Mouse (Mus musculus) cerebellum, adult 2 months (tissue): ENCODE data around the gene Rab10. TPM values are rescaled to one million over a fixed set of nuclear protein-coding genes. Genes with fewer than 3 reads are reported as not detected.

Source experiments
- DNase-seq, 2 experiments: peaks; one replicate each; pipeline ENCODE4 v3.0.0; 2021
- H3K27ac ChIP-seq: fragments of 200-500 bp; 2 replicates; pipeline ENCODE4 v1.5.1; 2012; ENCODE audit warnings: low read length, control low read depth, inconsistent platforms; ENCODE audit not compliant: insufficient read depth
- H3K27me3 ChIP-seq: fragments of 200-500 bp; 2 replicates; pipeline ENCODE4 v1.6.1; 2012; ENCODE audit warnings: inconsistent platforms, mild to moderate bottlenecking, low read length, moderate library complexity; ENCODE audit not compliant: control insufficient read depth, insufficient read depth
- H3K4me1 ChIP-seq: fragments of 200-500 bp; 2 replicates; pipeline ENCODE4 v1.6.1; 2011; ENCODE audit warnings: low read length; ENCODE audit not compliant: control insufficient read depth, insufficient read depth
- H3K4me3 ChIP-seq: fragments of 200-500 bp; replicated peaks from 2 replicates; pipeline ENCODE3; 2011; ENCODE audit warnings: mild to moderate bottlenecking, low read depth, low read length, control low read depth; ENCODE audit not compliant: insufficient read depth
- CTCF ChIP-seq: fragments of 200-500 bp; IDR thresholded peaks from 2 replicates; pipeline ENCODE4 v1.5.1; 2011; ENCODE audit warnings: low read depth, mild to moderate bottlenecking, control low read depth, low read length, moderate library complexity, borderline replicate concordance; ENCODE audit not compliant: insufficient read depth
- POLR2A ChIP-seq: fragments of 200-500 bp; IDR thresholded peaks from 2 replicates; pipeline ENCODE4 v1.6.1; 2011; ENCODE audit warnings: low read length, control low read depth, borderline replicate concordance; ENCODE audit not compliant: insufficient read depth
- WGBS: fragments of 180-500 bp; shearing (Covaris S2); methylation state at CpG from one replicate; pipeline ENCODE4 v1.1.7; 2018; 5-methylcytosine and 5-hydroxymethylcytosine counted together
- polyA plus RNA-seq: library from polyadenylated mRNA; depleted of rRNA; stranded (reverse); fragments of >200 nt; gene quantifications from 2 replicates; pipeline ENCODE4 v1.2.3, GENCODE M21; 2012

Gene Rab10
- polyA plus RNA-seq, 1 experiment, result 96.6 TPM

DNA sequence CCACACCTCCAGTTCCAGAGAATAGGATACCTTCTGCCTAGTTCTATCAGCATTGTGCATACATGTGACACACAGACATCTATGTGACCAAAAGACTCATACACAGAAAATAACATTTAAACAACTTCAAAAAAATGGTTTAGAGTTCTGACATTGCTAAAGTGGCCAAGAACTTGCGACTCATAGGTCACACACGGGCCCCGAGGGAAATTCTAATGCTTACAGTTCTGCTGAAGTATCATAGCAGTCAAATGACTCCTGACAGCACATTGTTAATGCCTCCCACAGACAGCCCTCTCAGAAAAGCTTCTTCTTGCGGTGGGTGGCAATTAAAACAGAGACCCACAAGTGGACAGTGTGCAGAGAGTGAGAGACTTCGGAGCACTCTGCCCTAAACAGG lies 35.3 kb upstream of the Rab10 start:
- TF ChIP-seq POLR2A (no peak), CTCF (no peak)
- 79% methylated on average over 5 of the region's 5 CpGs for WGBS
- no peak for DNase-seq
- no peaks in the 10 kb centered on the region; the same call in 1 of the 2 replicates for H3K27me3 ChIP-seq
- H3K4me1 ChIP-seq, result no peaks in the 10 kb centered on the region
- H3K4me3 ChIP-seq, result no peak overlapping the region
- no peak overlapping the region for H3K27ac ChIP-seq

DNA sequence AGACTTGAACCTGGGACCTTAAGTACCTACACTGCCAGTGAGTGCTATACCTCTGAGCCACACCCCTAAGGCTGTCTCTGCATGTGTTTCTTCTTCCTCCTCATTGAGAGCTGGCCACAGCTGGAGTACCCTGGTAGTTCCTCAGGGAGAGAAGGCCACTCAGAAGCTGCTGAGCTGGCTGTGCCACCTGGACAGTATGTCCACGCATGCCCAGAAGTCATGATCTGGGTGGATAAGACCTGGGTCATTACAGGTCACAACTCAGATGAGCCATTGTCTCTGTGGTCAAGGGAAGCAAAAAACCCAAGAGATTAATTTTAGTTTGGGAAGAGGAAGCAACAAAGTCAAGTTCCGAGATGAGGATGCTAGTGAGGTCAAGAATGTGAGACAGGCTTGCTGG lies 34.4 kb upstream of the Rab10 start:
- H3K4me3 ChIP-seq, result no peak overlapping the region
- no peak overlapping the region for H3K27ac ChIP-seq
- WGBS, result 83% methylated on average over 2 of the region's 2 CpGs
- DNase-seq, result no peak
- no peak for TF ChIP-seq CTCF
- TF ChIP-seq POLR2A, result no peak
- H3K27me3 ChIP-seq, result no peaks in the 10 kb centered on the region; the same call in 1 of the 2 replicates
- no peaks in the 10 kb centered on the region for H3K4me1 ChIP-seq

DNA sequence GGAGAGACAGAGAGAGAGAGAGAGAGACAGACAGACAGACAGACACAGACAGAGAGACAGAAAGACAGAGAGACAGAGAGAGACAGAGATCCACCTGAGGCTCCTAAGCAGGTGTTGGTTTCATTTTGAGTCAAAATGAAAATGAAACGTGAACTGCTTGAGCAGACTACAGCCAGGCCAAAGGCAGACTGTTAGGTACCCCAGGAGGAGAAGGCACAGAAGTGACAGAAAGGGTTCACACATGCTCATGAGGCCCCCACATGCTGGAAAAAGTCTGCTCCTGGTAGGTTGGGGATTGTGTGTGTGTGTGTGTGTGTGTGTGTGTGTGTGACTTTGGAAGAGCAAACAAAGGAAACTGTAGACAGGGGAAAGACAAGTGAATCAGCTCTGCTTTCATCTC lies 29.2 kb upstream of the Rab10 start:
- DNase-seq, result no peak
- Histone ChIP-seq H3K4me1 (no peaks in the 10 kb centered on the region), H3K27me3 (no peaks in the 10 kb centered on the region), H3K4me3 (no peak overlapping the region), H3K27ac (no peak overlapping the region)
- no peak for TF ChIP-seq POLR2A
- TF ChIP-seq CTCF, result no peak
- WGBS, result 59% methylated on average over 1 of the region's 1 CpGs

DNA sequence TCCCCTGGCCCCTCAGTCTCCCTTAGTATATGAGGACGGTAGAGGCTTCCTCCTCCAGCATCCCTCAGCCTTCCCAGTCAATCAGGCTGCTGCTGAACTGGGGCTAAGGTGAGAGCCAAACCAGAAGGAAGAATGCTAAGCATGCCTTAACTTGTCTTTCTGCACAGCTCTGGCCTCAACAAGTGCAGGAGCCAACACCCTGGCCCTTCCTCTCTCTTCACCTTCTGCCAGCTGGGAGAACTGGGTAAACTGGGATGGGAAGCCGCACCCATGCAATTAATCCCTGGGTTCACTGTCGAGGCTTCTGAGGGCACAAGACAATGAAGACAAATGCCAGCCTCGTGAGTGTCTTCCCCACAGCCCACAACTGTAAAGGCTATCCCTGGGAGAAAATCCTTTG lies 19.9 kb upstream of the Rab10 start:
- H3K27me3 ChIP-seq, result no peaks in the 10 kb centered on the region
- no peak overlapping the region for H3K27ac ChIP-seq
- no peaks in the 10 kb centered on the region for H3K4me1 ChIP-seq
- no peak for TF ChIP-seq CTCF
- no peak for TF ChIP-seq POLR2A
- 82% methylated on average over 4 of the region's 4 CpGs for WGBS
- no peak overlapping the region for H3K4me3 ChIP-seq
- DNase-seq, result no peak

DNA sequence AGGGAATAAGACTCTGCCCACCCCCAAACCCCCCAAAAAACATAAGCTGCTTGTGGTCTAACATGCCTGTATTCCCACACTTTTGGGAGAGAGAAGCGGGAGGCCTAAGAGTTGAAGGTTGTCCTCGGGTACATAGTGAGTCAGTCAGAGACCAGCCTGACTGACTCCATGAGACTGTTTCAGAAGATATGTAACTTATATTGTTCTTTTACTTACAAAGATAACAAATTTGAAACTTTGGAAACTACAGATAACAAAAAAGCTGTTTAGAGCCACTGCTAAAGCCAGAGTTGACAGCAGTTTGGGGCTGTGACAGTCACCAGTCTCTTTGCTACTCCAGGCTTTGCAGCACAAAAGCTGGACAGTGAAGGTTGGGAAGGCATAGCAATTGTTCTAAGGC lies 15.5 kb upstream of the Rab10 start:
- Histone ChIP-seq H3K4me3 (no peak overlapping the region), H3K27ac (no peak overlapping the region), H3K27me3 (no peaks in the 10 kb centered on the region), H3K4me1 (no peaks in the 10 kb centered on the region; the same call in 1 of the 2 replicates)
- TF ChIP-seq POLR2A (no peak), CTCF (no peak)
- no peak for DNase-seq
- WGBS, result 87% methylated on average over 2 of the region's 2 CpGs

DNA sequence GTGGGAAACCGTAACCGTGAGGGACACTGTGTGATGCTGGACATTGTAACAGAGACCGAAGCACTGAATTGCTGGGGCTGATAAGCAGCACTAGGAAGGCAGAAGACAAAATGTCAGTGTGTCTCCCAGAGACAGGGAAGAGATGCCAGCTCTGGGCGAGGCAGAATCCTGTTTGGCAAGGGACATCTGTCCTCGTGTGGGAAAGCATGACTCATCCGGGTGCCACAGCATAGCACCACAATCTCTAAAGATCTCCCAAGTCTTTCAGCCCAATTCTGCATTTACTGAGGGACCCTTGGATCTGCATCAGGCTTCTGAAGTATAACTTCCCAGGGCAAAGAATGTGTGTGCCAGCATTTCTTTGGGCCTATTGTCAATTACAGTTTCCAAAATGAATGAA lies 13.5 kb upstream of the Rab10 start:
- peak; percentile 25 to 55 for DNase-seq
- no peaks in the 10 kb centered on the region for H3K27me3 ChIP-seq
- TF ChIP-seq POLR2A, result no peak
- TF ChIP-seq CTCF, result no peak
- H3K27ac ChIP-seq, result no peak overlapping the region; the same call in 1 of the 2 replicates
- WGBS, result 36% methylated on average over 6 of the region's 6 CpGs
- no peak overlapping the region for H3K4me3 ChIP-seq
- H3K4me1 ChIP-seq, result no peaks in the 10 kb centered on the region; the same call in 1 of the 2 replicates

DNA sequence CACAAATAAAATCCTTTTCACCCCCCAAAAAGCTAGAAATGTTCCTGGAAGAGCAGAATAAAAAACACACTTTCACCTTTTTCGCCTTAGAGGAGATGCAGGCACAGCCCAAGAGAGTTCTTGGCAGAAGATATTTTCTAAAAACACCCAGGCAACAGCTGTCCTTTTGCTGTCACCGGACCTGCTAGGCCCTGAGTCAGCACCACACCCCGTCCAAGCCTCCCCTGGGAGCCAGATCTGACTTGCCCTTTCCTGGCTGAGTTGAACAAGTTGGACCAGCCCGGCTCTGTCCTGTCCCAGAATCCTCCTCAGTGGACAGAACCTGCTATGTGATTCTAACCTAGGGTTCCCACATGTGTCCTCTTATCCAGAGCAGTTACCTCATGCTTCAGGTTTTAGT lies 9.6 kb upstream of the Rab10 start:
- no peak for DNase-seq
- Histone ChIP-seq H3K4me1 (no peaks in the 10 kb centered on the region; the same call in 1 of the 2 replicates), H3K27me3 (no peaks in the 10 kb centered on the region), H3K4me3 (no peak overlapping the region), H3K27ac (no peak overlapping the region)
- 30% methylated on average over 4 of the region's 4 CpGs for WGBS
- no peak for TF ChIP-seq CTCF
- TF ChIP-seq POLR2A, result no peak

DNA sequence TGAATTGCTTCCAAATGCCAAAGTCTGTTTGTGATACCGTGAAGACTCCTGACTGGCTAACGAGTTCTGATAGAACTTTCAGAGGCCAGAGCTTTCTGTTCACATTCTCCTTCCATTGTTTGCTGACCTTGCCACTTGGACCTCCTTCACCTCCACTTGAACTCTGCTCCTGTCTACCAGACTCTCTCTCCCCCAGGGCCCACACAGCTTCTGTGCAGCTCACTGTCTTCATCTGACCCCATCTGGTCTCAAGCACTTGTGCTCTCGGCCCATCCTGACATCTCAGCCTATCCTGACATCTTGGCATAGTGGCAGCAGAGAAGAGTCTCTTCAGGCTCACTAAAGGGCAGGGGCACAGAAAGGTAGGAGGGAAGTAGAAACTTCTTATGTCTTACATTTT lies 7.2 kb upstream of the Rab10 start:
- H3K4me3 ChIP-seq, result no peak overlapping the region
- H3K27ac ChIP-seq, result no peak overlapping the region
- no peaks in the 10 kb centered on the region for H3K4me1 ChIP-seq
- TF ChIP-seq CTCF, result no peak
- no peak for TF ChIP-seq POLR2A
- DNase-seq, result no peak
- 66% methylated on average over 3 of the region's 3 CpGs for WGBS
- no peaks in the 10 kb centered on the region for H3K27me3 ChIP-seq
